Mouse (Mus musculus) 416B (cell line): Measurements from ENCODE around the gene Chst14.

ENCODE experiments used
- DNase-seq: peaks from one replicate; pipeline ENCODE4 v3.0.0; 2011; ENCODE audit warnings: low read depth

Chst14 gene

GRCm38 (mm10) chr2:118963676-118964012, 37.3 kb downstream of the Chst14 start:
- DNase-seq, result no peak

- no peak for DNase-seq
Observed at GRCm38 (mm10) chr2:118969585-118970147, 43.4 kb downstream of the Chst14 start.

GRCm38 (mm10) chr2:118972048-118972447, 45.8 kb downstream of the Chst14 start:
- DNase-seq, result no peak

GRCm38 (mm10) chr2:118972687-118973376, 46.5 kb downstream of the Chst14 start:
- peak; percentile 85 for DNase-seq

- no peak for DNase-seq
Observed at GRCm38 (mm10) chr2:118975855-118976254, 49.6 kb downstream of the Chst14 start.

- no peak for DNase-seq
Observed at GRCm38 (mm10) chr2:118976282-118976929, 50.1 kb downstream of the Chst14 start.

- DNase-seq, result no peak
Observed at GRCm38 (mm10) chr2:118976941-118977340, 50.6 kb downstream of the Chst14 start.

- DNase-seq, result peak; percentile 44
Observed at GRCm38 (mm10) chr2:118978064-118978463, 51.8 kb downstream of the Chst14 start.
